Comparison of ENCODE assay signal across 7 mouse cellular contexts in genomic region chr6:134189575-134190132, GRCm38 (mm10).
DNase-seq lines count a peak whose midpoint lies in the region; ATAC-seq and TF ChIP-seq lines count a peak whose summit lies in the region.

No protein-coding gene starts in this region.

- peak; percentile 76 for ATAC-seq in granulocyte monocyte progenitor cell, adult 5-6 weeks (replicated peaks; ENCODE audit: poor library complexity, severe bottlenecking)
- peak; percentile 66 for ATAC-seq in intestine, embryonic 15.5 days
- peak; percentile 69 for ATAC-seq in lung, embryonic 14.5 days (ENCODE audit: insufficient read depth)
- ATAC-seq in neutrophil, adult 5-6 weeks (ENCODE audit: extremely low read depth, insufficient number of reproducible peaks, low FRiP score, poor library complexity, severe bottlenecking) = peak; percentile 59

- peak; percentile 54 for DNase-seq in CH12.LX (ENCODE audit: extremely low read depth)
- peak; percentile 72 for DNase-seq in adrenal gland, postnatal 10 days
- peak; percentile 68 for DNase-seq in lung, embryonic 14.5 days
- DNase-seq in urinary bladder, postnatal 10 days (ENCODE audit: low spot score) = no peak

- dilution Hi-C loops in CH12.LX (cut with MboI; ENCODE audit: extremely low pct_ligation_motif_present, extremely low pct_unique_long_range_greater_than_20kb, low sequenced_read_pairs) = no loop called here

- no peaks in the 10 kb centered on the region for H3K27me3 ChIP-seq in CH12.LX (replicated peaks)
- H3K27me3 ChIP-seq in intestine, embryonic 15.5 days (replicated peaks) = no peaks in the 10 kb centered on the region
- no peaks in the 10 kb centered on the region for H3K27me3 ChIP-seq in lung, embryonic 14.5 days (ENCODE audit: insufficient read depth, low read length)

- H3K9ac ChIP-seq in CH12.LX (ENCODE audit: insufficient read depth, low read depth) = no peak overlapping the region
- H3K9ac ChIP-seq in intestine, embryonic 15.5 days = no peak overlapping the region
- no peak overlapping the region for H3K9ac ChIP-seq in lung, embryonic 14.5 days

- in situ Hi-C loops in CH12.LX (cut with MboI; ENCODE audit: low pct_ligation_motif_present, low pct_unique_long_range_greater_than_20kb, low sequenced_read_pairs) = no loop called here

- peak; percentile 73 for TF ChIP-seq EP300 in CH12.LX (IDR thresholded peaks at IDR 0.05; ENCODE audit: low read length)

- peaks cover 0 to 45% of the 10 kb centered on the region in 2 experiments for H3K36me3 ChIP-seq in CH12.LX (replicated peaks in 1 of 2; ENCODE audit: control insufficient read depth in 1 of 2, insufficient read depth in 1 of 2, low read length in 1 of 2)
- H3K36me3 ChIP-seq in intestine, embryonic 15.5 days = no peaks in the 10 kb centered on the region
- no peaks in the 10 kb centered on the region for H3K36me3 ChIP-seq in lung, embryonic 14.5 days (ENCODE audit: insufficient read depth)

- H3K4me1 ChIP-seq in CH12.LX (ENCODE audit: control insufficient read depth in 1 of 2, insufficient read depth in 2 of 2) = peaks cover 4 to 97% of the 10 kb centered on the region in 2 experiments; a peak in 2 of 4 replicates
- H3K4me1 ChIP-seq in intestine, embryonic 15.5 days (replicated peaks) = peaks cover 18% of the 10 kb centered on the region
- peaks cover 33% of the 10 kb centered on the region for H3K4me1 ChIP-seq in lung, embryonic 14.5 days (ENCODE audit: insufficient read depth)

- no peak for TF ChIP-seq POLR2A in CH12.LX (IDR thresholded peaks at IDR 0.05; ENCODE audit: low read depth, low read length)

- no peaks in the 10 kb centered on the region for H3K9me3 ChIP-seq in CH12.LX (replicated peaks; ENCODE audit: low read length)
- no peaks in the 10 kb centered on the region for H3K9me3 ChIP-seq in intestine, embryonic 15.5 days
- H3K9me3 ChIP-seq in lung, embryonic 14.5 days (ENCODE audit: low read depth, low read length) = no peaks in the 10 kb centered on the region

- H3K27ac ChIP-seq in CH12.LX (ENCODE audit: insufficient read depth, low read depth) = no peak overlapping the region
- peak overlapping the region; percentile 81 for H3K27ac ChIP-seq in intestine, embryonic 15.5 days
- H3K27ac ChIP-seq in lung, embryonic 14.5 days (ENCODE audit: low read depth) = peak overlapping the region; percentile 48

- no peak for TF ChIP-seq RAD21 in CH12.LX (IDR thresholded peaks at IDR 0.05; ENCODE audit: low read depth, low read length)

- peaks cover 3% of the 10 kb centered on the region; the same call in 1 of the 2 replicates for H3K79me2 ChIP-seq in CH12.LX (replicated peaks; ENCODE audit: control insufficient read depth, extremely low read depth, insufficient read depth, poor library complexity, severe bottlenecking)

- H3K4me3 ChIP-seq in CH12.LX (replicated peaks in 1 of 3; ENCODE audit: low read depth in 2 of 3, low read length in 2 of 3, poor library complexity in 1 of 3) = no peak overlapping the region
- no peak overlapping the region for H3K4me3 ChIP-seq in intestine, embryonic 15.5 days (replicated peaks)
- no peak overlapping the region for H3K4me3 ChIP-seq in lung, embryonic 14.5 days (ENCODE audit: low read depth, low read length)

- TF ChIP-seq CTCF in CH12.LX (conservative IDR thresholded peaks at IDR 0.05 in 1 of 2, IDR thresholded peaks at IDR 0.05 in 1 of 2; ENCODE audit: low read depth in 2 of 2, low read length in 2 of 2) = no peak
- no peak for TF ChIP-seq CTCF in lung, embryonic 14.5 days (IDR thresholded peaks at IDR 0.05; ENCODE audit: low read depth)

- 37% methylated on average over 7 of the region's 7 CpGs for WGBS in intestine, embryonic 15.5 days
- WGBS in lung, embryonic 14.5 days = 16% methylated on average over 7 of the region's 7 CpGs

- peak overlapping the region; percentile 39; the same call in 1 of the 2 replicates for H3K4me2 ChIP-seq in CH12.LX (ENCODE audit: insufficient read depth, low read depth, poor library complexity, severe bottlenecking)
- no peak overlapping the region for H3K4me2 ChIP-seq in intestine, embryonic 15.5 days (replicated peaks)
- H3K4me2 ChIP-seq in lung, embryonic 14.5 days = peak overlapping the region; percentile 16

TF ChIP-seq in CH12.LX, 34 proteins besides CTCF, POLR2A, EP300 and RAD21:
- TF ChIP-seq SMC3 (IDR thresholded peaks at IDR 0.05; ENCODE audit: low read depth, low read length) = no peak
- no peak for TF ChIP-seq MAX (IDR thresholded peaks at IDR 0.05; ENCODE audit: low read length)
- no peak for TF ChIP-seq KAT2A (IDR thresholded peaks at IDR 0.05; ENCODE audit: insufficient replicate concordance, low read length)
- 0 out of 2 replicates have a peak, but pooled peaks have one; percentile 19 for TF ChIP-seq ELF1 (IDR thresholded peaks at IDR 0.05; ENCODE audit: low read depth, low read length)
- TF ChIP-seq JUN (IDR thresholded peaks at IDR 0.05; ENCODE audit: insufficient read depth, low read depth, low read length) = no peak
- TF ChIP-seq IRF4 (IDR thresholded peaks at IDR 0.05; ENCODE audit: low read depth, low read length) = peak; percentile 51; the same call in 1 of the 2 replicates
- peak; percentile 21; the same call in 1 of the 2 replicates for TF ChIP-seq BHLHE40 (IDR thresholded peaks at IDR 0.05; ENCODE audit: low read depth, low read length)
- peak; percentile 30; the same call in 1 of the 2 replicates for TF ChIP-seq CHD2 (IDR thresholded peaks at IDR 0.05; ENCODE audit: low read length)
- peak; percentile 44; the same call in 1 of the 2 replicates for TF ChIP-seq MEF2A (IDR thresholded peaks at IDR 0.05; ENCODE audit: borderline replicate concordance, low read depth, low read length)
- TF ChIP-seq TCF12 (IDR thresholded peaks at IDR 0.05; ENCODE audit: low read depth, low read length) = peak; percentile 55; the same call in 1 of the 2 replicates
- no peak for TF ChIP-seq CHD1 (IDR thresholded peaks at IDR 0.05; ENCODE audit: low read depth, low read length)
- TF ChIP-seq MXI1 (IDR thresholded peaks at IDR 0.05; ENCODE audit: low read depth, low read length) = 0 out of 2 replicates have a peak, but pooled peaks have one; percentile 27
- peak; percentile 40; the same call in 1 of the 2 replicates for TF ChIP-seq ETS1 (conservative IDR thresholded peaks at IDR 0.05; ENCODE audit: low read depth, low read length)
- 0 out of 2 replicates have a peak, but pooled peaks have one; percentile 44 for TF ChIP-seq MYC (IDR thresholded peaks at IDR 0.05; ENCODE audit: low read depth, low read length)
